Mouse (Mus musculus): ENCODE data around the gene Klk9. TPM values are rescaled to one million over a fixed set of nuclear protein-coding genes. Genes with fewer than 3 reads are reported as not detected.

Klk9 gene
- polyA plus RNA-seq, 2 experiments from 2014 or later: not detected

- ATAC-seq: peak; percentile 51
Observed at GRCm38 (mm10) chr7:43797333-43797769, 5.7 kb downstream of the Klk9 start, which contains the start of gene Klk8. Klk8 (plus strand) TSS chr7:43797577.

- peak; percentile 82 for ATAC-seq
Observed at GRCm38 (mm10) chr7:43797844-43798462, 6.3 kb downstream of the Klk9 start.

GRCm38 (mm10) chr7:43799876-43800275 is 8.2 kb downstream of the Klk9 start:
- ATAC-seq: no peak

GRCm38 (mm10) chr7:43810994-43811393 is 19.3 kb downstream of the Klk9 start, which contains the start of gene Klk7:
Klk7 (plus strand) TSS chr7:43811294.
- no peak for ATAC-seq

- no peak for ATAC-seq
Observed at GRCm38 (mm10) chr7:43815211-43815610, 23.5 kb downstream of the Klk9 start.

- no peak for ATAC-seq
Observed at GRCm38 (mm10) chr7:43816746-43817145, 25.1 kb downstream of the Klk9 start.

GRCm38 (mm10) chr7:43821581-43821980 is 29.9 kb downstream of the Klk9 start:
- ATAC-seq: no peak

GRCm38 (mm10) chr7:43824199-43824598 is 32.5 kb downstream of the Klk9 start, which contains the start of gene Klk6:
Klk6 (plus strand) TSS chr7:43824499.
- ATAC-seq: no peak

GRCm38 (mm10) chr7:43826056-43826455 is 34.4 kb downstream of the Klk9 start:
- ATAC-seq: no peak

- no peak for ATAC-seq
Observed at GRCm38 (mm10) chr7:43827706-43828105, 36.0 kb downstream of the Klk9 start.

GRCm38 (mm10) chr7:43829006-43829405 is 37.3 kb downstream of the Klk9 start:
- no peak for ATAC-seq

GRCm38 (mm10) chr7:43841701-43842100 is 50.0 kb downstream of the Klk9 start, which contains the start of gene Klk5:
Klk5 (plus strand) TSS chr7:43841971.
- no peak for ATAC-seq

- ATAC-seq: no peak
Observed at GRCm38 (mm10) chr7:43843801-43844200, 52.1 kb downstream of the Klk9 start.

Other genes with a start within 250 kb of the Klk9 start
- gene Cd33, start 247.5 kb upstream of the Klk9 start, polyA plus RNA-seq (2017; shearing (Covaris generic)): not detected
- gene Zfp658, start 229.6 kb upstream of the Klk9 start, polyA plus RNA-seq (2017; shearing (Covaris generic)): 1 to 10 TPM; 6.4 TPM
- gene Zfp719, start 212.3 kb upstream of the Klk9 start, polyA plus RNA-seq (2017; shearing (Covaris generic)): 10 to 100 TPM; 10.9 to 12.9 TPM
- not detected for gene Zfp819, start 184.7 kb upstream of the Klk9 start, polyA plus RNA-seq (2017; shearing (Covaris generic))
- gene Ceacam18, start 157.2 kb upstream of the Klk9 start, polyA plus RNA-seq (2017; shearing (Covaris generic)): not detected
- gene Siglece, start 131.7 kb upstream of the Klk9 start, polyA plus RNA-seq (2017; shearing (Covaris generic)): 1 to 10 TPM in 1 of 2 experiments, under 1 TPM in 1; 0.28 to 1.3 TPM
- 1 to 10 TPM; 1.7 to 2.2 TPM for gene Ctu1, start 119.9 kb upstream of the Klk9 start, polyA plus RNA-seq (2017; shearing (Covaris generic))
- gene Klk14, start 101.5 kb upstream of the Klk9 start, polyA plus RNA-seq (2017; shearing (Covaris generic)): not detected
- gene Klk13, start 79.3 kb upstream of the Klk9 start, polyA plus RNA-seq (2017; shearing (Covaris generic)): not detected
- gene Klk12, start 23.0 kb upstream of the Klk9 start, polyA plus RNA-seq (2017; shearing (Covaris generic)): not detected
- gene Klk11, start 17.3 kb upstream of the Klk9 start, polyA plus RNA-seq (2017; shearing (Covaris generic)): 1 to 10 TPM in 1 of 2 experiments, not detected in 1; 1.0 TPM
- gene Klk10, start 10.9 kb upstream of the Klk9 start, polyA plus RNA-seq (2017; shearing (Covaris generic)): under 1 TPM in 1 of 2 experiments, not detected in 1; 0.23 TPM
- gene Klk8, start 5.7 kb downstream of the Klk9 start, polyA plus RNA-seq (2017; shearing (Covaris generic)): 100 to 1,000 TPM; 136 to 138 TPM
- under 1 TPM in 1 of 2 experiments, not detected in 1; 0.23 TPM for gene Klk7, start 19.4 kb downstream of the Klk9 start, polyA plus RNA-seq (2017; shearing (Covaris generic))
- not detected for gene Klk6, start 32.6 kb downstream of the Klk9 start, polyA plus RNA-seq (2017; shearing (Covaris generic))
- not detected for gene Klk5, start 50.1 kb downstream of the Klk9 start, polyA plus RNA-seq (2017; shearing (Covaris generic))
- gene Klk4, start 89.3 kb downstream of the Klk9 start, polyA plus RNA-seq (2017; shearing (Covaris generic)): not detected
- not detected for gene Klk15, start 141.8 kb downstream of the Klk9 start, polyA plus RNA-seq (2017; shearing (Covaris generic))
- not detected for gene Klk1b8, start 158.8 kb downstream of the Klk9 start, polyA plus RNA-seq (2017; shearing (Covaris generic))
- gene Klk1b1, start 174.9 kb downstream of the Klk9 start, polyA plus RNA-seq (2017; shearing (Covaris generic)): not detected
- not detected for gene Klk1b9, start 184.2 kb downstream of the Klk9 start, polyA plus RNA-seq (2017; shearing (Covaris generic))
- gene Klk1b11, start 204.0 kb downstream of the Klk9 start, polyA plus RNA-seq (2017; shearing (Covaris generic)): not detected
- not detected for gene Klk1b26, start 220.3 kb downstream of the Klk9 start, polyA plus RNA-seq (2017; shearing (Covaris generic))

Measured in CD4-positive, CD25-positive, alpha-beta regulatory T cell, adult 4 months (primary cell).